23 mouse cellular contexts compared by ENCODE assay signal in genomic region chr10:40855616-40856015, GRCm38 (mm10). TPM values are rescaled to one million over a fixed set of nuclear protein-coding genes. Genes with fewer than 3 reads are reported as not detected.
DNase-seq lines count a peak whose midpoint lies in the region; ATAC-seq lines count a peak whose summit lies in the region.
"Had no signal": no experiment of that assay in that cellular context is flagged by ENCODE, and none has a peak within 500 bp of the region (broad histone marks: within the 10 kb centered on the region; RNA-seq: fewer than 3 reads in every experiment).

No protein-coding gene starts in this region.

- no peaks in the 10 kb centered on the region for H3K9me3 ChIP-seq in kidney, embryonic 14.5 days (ENCODE audit: control insufficient read depth, low read length)
- H3K9me3 ChIP-seq: embryonic facial prominence, embryonic 13.5 days; embryonic facial prominence, embryonic 15.5 days; forebrain, embryonic 10.5 days; forebrain, embryonic 12.5 days had no signal

- peak; percentile 74 for DNase-seq in heart, adult 11 months
- DNase-seq in heart, postnatal 25 days (ENCODE audit: low spot score): no peak
- DNase-seq in kidney, postnatal 10 days: peak; percentile 26
- peak; percentile 13 for DNase-seq in lung, postnatal 36 days
- no peak for DNase-seq in lung, postnatal 10 days
- DNase-seq: adrenal gland, adult 2 months; adrenal gland, postnatal 10 days; adrenal gland, postnatal 25 days; cerebellum, adult 11 months; cerebellum, adult 18-20 months; cerebellum, adult 8-10 months; cerebellum, adult 9-11 months; cerebellum, postnatal 36 days; embryo, embryonic 11 days had no signal

- H3K4me3 ChIP-seq in kidney, embryonic 14.5 days (ENCODE audit: low read length): no peak overlapping the region
- H3K4me3 ChIP-seq: embryonic facial prominence, embryonic 13.5 days; embryonic facial prominence, embryonic 15.5 days; erythroblast, embryonic 14.5 days; forebrain, embryonic 10.5 days; forebrain, embryonic 12.5 days had no signal

- intact Hi-C loops in heart, postnatal 25 days (cut with DNase I): no loop called here

- H3K4me2 ChIP-seq in kidney, embryonic 14.5 days (replicated peaks; ENCODE audit: low read depth, low read length): no peak overlapping the region
- H3K4me2 ChIP-seq: embryonic facial prominence, embryonic 13.5 days; embryonic facial prominence, embryonic 15.5 days; forebrain, embryonic 12.5 days had no signal

- H3K4me1 ChIP-seq in kidney, embryonic 14.5 days (ENCODE audit: control insufficient read depth, insufficient read depth, low read length): no peaks in the 10 kb centered on the region
- H3K4me1 ChIP-seq: embryonic facial prominence, embryonic 13.5 days; embryonic facial prominence, embryonic 15.5 days; forebrain, embryonic 10.5 days; forebrain, embryonic 12.5 days had no signal

- H3K9ac ChIP-seq in kidney, embryonic 14.5 days (ENCODE audit: low read depth, low read length): no peak overlapping the region
- H3K9ac ChIP-seq: embryonic facial prominence, embryonic 13.5 days; embryonic facial prominence, embryonic 15.5 days; forebrain, embryonic 12.5 days had no signal

- H3K27ac ChIP-seq in kidney, embryonic 14.5 days (ENCODE audit: low read depth, low read length): no peak overlapping the region
- H3K27ac ChIP-seq: embryonic facial prominence, embryonic 13.5 days; embryonic facial prominence, embryonic 15.5 days; forebrain, embryonic 10.5 days; forebrain, embryonic 12.5 days had no signal

- H3K36me3 ChIP-seq in kidney, embryonic 14.5 days (ENCODE audit: control insufficient read depth, insufficient read depth, low read length): no peaks in the 10 kb centered on the region
- H3K36me3 ChIP-seq: embryonic facial prominence, embryonic 15.5 days had no signal

- WGBS in kidney, embryonic 14.5 days: 61% methylated on average over 2 of the region's 2 CpGs

- H3K27me3 ChIP-seq in kidney, embryonic 14.5 days (ENCODE audit: control insufficient read depth, insufficient read depth, low read length): no peaks in the 10 kb centered on the region
- H3K27me3 ChIP-seq: embryonic facial prominence, embryonic 13.5 days; embryonic facial prominence, embryonic 15.5 days; forebrain, embryonic 12.5 days had no signal

- ATAC-seq in kidney, embryonic 14.5 days (ENCODE audit: low FRiP score, low TSS enrichment): no peak
- ATAC-seq: forebrain, embryonic 14.5 days; forebrain, embryonic 16.5 days had no signal

RNA-seq across cellular contexts. Expression of gene Cdc40, which starts 27.5 kb away (rescaled TPM):
- 10 to 100 TPM; 19.1 to 20.2 TPM for total RNA-seq in heart, postnatal 25 days (2021)
- polyA plus RNA-seq in kidney, embryonic 14.5 days (2014; fragmentation: Nextera tagmentation; extraction: Ambion mirVana): 34.6 and 42.1 TPM in 2 replicates

RNA-seq across cellular contexts. Expression of gene Wasf1, which starts 27.7 kb away (rescaled TPM):
- total RNA-seq in heart, postnatal 25 days (2021): under 1 TPM; 0.70 to 0.78 TPM
- polyA plus RNA-seq in kidney, embryonic 14.5 days (2014; fragmentation: Nextera tagmentation; extraction: Ambion mirVana): 21.8 and 27.7 TPM in 2 replicates
- total RNA-seq: common myeloid progenitor, adult 5-6 weeks had no signal

Comparison
In these comparisons a context has a peak if more than half of its experiments do, and no peak if none do; other contexts are left out.
1. DNase-seq: peak in heart, adult 11 months (single experiment), kidney, postnatal 10 days (single experiment) and lung, postnatal 36 days (single experiment); none in heart, postnatal 25 days (single experiment) and lung, postnatal 10 days (single experiment).